Mouse (Mus musculus) olfactory bulb, adult 2 months (tissue): ENCODE results near the gene Rgn. TPM values are rescaled to one million over a fixed set of nuclear protein-coding genes. Genes with fewer than 3 reads are reported as not detected.

Source experiments
- H3K27ac ChIP-seq: fragments of 200-500 bp; 2 replicates; pipeline ENCODE4 v1.5.1; 2012; ENCODE audit warnings: low read depth, low read length; ENCODE audit not compliant: insufficient read depth
- H3K4me1 ChIP-seq: fragments of 200-500 bp; 2 replicates; pipeline ENCODE4 v1.6.1; 2012; ENCODE audit warnings: low read length; ENCODE audit not compliant: control insufficient read depth, insufficient read depth
- H3K4me3 ChIP-seq: fragments of 200-500 bp; 2 replicates; pipeline ENCODE4 v1.5.1; 2012; ENCODE audit warnings: mild to moderate bottlenecking, low read depth, low read length, moderate library complexity; ENCODE audit not compliant: insufficient read depth
- CTCF ChIP-seq: fragments of 200-500 bp; IDR thresholded peaks from 2 replicates; pipeline ENCODE4 v1.5.1; 2012; ENCODE audit warnings: low read depth, mild to moderate bottlenecking, low read length, moderate library complexity; ENCODE audit not compliant: insufficient read depth
- POLR2A ChIP-seq: fragments of 200-500 bp; IDR thresholded peaks from 2 replicates; pipeline ENCODE4 v1.6.1; 2012; ENCODE audit warnings: mild to moderate bottlenecking, low read depth, low read length, moderate library complexity; ENCODE audit not compliant: insufficient read depth
- WGBS: fragments of 180-500 bp; shearing (Covaris S2); methylation state at CpG from one replicate; pipeline ENCODE4 v1.1.7; 2018; 5-methylcytosine and 5-hydroxymethylcytosine counted together
- polyA plus RNA-seq: library from polyadenylated mRNA; stranded (reverse); fragments of >200 nt; gene quantifications from 2 replicates; pipeline ENCODE4 v1.2.4, GENCODE M21; 2012; ENCODE audit warnings: low replicate concordance; ENCODE audit not compliant: missing spikeins, insufficient read depth, insufficient read length

Gene Rgn
- polyA plus RNA-seq, 1 experiment = not detected

GRCm38 (mm10) chrX:20561846-20562245 lies 12.3 kb downstream of the Rgn start:
- Histone ChIP-seq H3K4me3 (no peak overlapping the region), H3K27ac (no peak overlapping the region), H3K4me1 (no peaks in the 10 kb centered on the region)
- WGBS = 38% methylated on average over 1 of the region's 1 CpGs
- no peak for TF ChIP-seq CTCF
- no peak for TF ChIP-seq POLR2A

GRCm38 (mm10) chrX:20563941-20564340 lies 14.4 kb downstream of the Rgn start:
- TF ChIP-seq POLR2A (no peak), CTCF (no peak)
- Histone ChIP-seq H3K4me3 (no peak overlapping the region), H3K27ac (no peak overlapping the region), H3K4me1 (no peaks in the 10 kb centered on the region)
- WGBS = 48% methylated on average over 4 of the region's 4 CpGs

DNA sequence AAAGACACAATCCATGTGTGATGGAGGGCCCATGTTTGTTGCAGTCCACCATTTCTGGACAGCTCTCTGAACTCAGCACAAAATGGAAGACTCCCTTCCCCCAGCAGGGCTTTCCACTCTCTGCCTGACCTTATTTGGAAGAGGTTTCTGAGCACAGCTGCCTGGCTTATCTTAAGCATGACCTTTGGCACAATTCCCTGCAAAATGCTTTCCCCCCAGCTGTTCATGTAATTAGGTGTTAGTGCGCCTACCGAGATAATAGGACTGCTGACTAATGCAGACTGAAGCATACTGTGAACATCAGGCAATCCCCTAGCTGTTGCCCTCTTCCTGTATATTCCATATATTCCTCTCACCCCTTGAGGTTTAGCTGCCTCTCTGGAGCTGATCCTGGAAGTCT lies 21.4 kb downstream of the Rgn start:
- Histone ChIP-seq H3K27ac (no peak overlapping the region), H3K4me3 (no peak overlapping the region), H3K4me1 (0 out of 2 replicates have a peak, but pooled peaks cover 2% of the 10 kb centered on the region)
- no peak for TF ChIP-seq POLR2A
- WGBS = 29% methylated on average over 2 of the region's 2 CpGs

DNA sequence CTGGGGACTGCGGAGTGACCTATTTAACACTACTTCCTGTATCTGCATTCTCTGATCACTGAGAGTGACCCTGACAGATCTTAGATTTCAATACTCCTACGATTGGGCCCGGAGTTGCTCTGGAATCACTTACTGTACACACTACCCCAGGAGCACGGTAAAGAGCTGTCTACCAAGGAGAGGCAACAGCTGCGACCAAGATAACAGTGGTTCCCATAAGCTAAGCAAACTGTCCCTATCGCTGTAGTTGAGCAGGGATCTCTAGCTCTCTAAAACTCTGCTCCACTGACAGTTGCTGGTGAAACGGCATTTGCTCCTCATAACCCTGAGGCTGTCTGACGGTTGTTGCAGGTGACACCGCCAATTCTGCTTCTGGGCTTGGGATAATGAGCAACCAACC lies 23.1 kb downstream of the Rgn start:
- whole genome bisulfite sequencing = 84% methylated on average over 9 of the region's 9 CpGs
- Histone ChIP-seq H3K4me1 (0 out of 2 replicates have a peak, but pooled peaks cover 2% of the 10 kb centered on the region), H3K27ac (no peak overlapping the region), H3K4me3 (no peak overlapping the region)
- TF ChIP-seq POLR2A = no peak
- no peak for TF ChIP-seq CTCF

DNA sequence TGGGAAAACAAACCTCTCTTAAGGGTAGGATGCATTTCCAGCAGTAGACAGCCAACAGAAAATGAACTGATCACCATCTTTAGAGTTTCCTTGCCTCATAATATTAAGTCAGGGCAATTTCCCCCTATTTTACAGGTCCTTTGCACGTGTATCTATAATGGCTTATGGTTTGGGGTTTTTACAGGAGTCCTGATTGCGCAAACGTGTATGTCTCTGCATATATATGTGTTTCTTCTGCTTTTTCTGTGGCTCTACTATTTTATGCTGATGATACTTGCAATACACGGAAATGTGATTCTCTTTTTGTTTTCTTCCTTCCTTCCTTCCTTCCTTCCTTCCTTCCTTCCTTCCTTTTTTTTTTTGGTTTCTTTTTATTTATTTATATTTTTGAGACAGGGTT lies 24.3 kb downstream of the Rgn start:
- WGBS = 85% methylated on average over 4 of the region's 4 CpGs
- Histone ChIP-seq H3K27ac (no peak overlapping the region), H3K4me1 (0 out of 2 replicates have a peak, but pooled peaks cover 2% of the 10 kb centered on the region), H3K4me3 (no peak overlapping the region)
- no peak for TF ChIP-seq POLR2A
- no peak for TF ChIP-seq CTCF

DNA sequence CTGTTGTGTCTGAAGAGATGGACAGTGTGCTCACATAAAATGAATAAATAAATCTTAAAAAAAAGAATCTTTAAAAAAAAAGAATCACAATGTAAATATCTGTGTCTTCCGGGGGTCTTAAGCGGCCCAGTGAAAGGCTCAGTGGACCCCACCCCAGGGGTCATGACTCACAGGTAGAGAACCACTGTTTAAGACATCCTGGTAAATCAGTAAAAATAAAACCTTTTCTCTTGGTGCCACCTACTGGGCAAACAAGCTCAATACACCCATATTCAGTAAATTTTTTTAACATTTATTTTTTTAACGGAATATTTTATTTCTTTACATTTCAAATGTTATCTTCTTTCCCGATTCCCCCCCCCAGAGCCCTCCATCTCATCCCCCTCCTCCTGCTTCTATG lies 38.4 kb downstream of the Rgn start:
- Histone ChIP-seq H3K4me1 (no peaks in the 10 kb centered on the region), H3K4me3 (no peak overlapping the region), H3K27ac (no peak overlapping the region)
- 15% methylated on average over 4 of the region's 4 CpGs for WGBS
- no peak for TF ChIP-seq POLR2A
- no peak for TF ChIP-seq CTCF

DNA sequence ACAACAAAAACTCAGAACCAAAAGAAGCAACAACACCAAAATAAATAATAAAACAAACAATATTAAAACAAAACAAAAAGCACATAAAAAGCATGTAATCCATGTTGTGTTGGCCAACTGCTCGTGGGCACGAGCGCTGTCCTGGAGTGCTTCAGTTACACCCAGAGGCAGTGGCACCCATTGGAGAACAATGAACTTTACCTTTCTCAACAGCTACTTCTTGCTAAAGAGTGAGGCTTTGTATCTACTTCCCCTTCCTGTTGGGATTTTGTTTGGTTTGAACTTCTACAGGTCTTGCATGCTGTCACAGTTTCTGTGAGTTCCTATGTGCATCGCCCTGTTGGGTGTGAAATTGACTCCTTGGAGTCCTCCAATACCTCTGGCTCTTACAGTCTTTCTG lies 58.9 kb downstream of the Rgn start:
- 86% methylated on average over 4 of the region's 4 CpGs for WGBS
- H3K27ac ChIP-seq = no peak overlapping the region

More for the DNA sequence above, 58.9 kb downstream of the Rgn start:
- Histone ChIP-seq H3K4me1 (no peaks in the 10 kb centered on the region), H3K4me3 (no peak overlapping the region)
- TF ChIP-seq POLR2A = no peak
- no peak for TF ChIP-seq CTCF

Other genes with a start within 250 kb of the Rgn start
- not detected in 2 replicates for gene Rp2, start 185.3 kb upstream of the Rgn start, polyA plus RNA-seq
- not detected in 2 replicates for gene Jade3, start 124.1 kb upstream of the Rgn start, polyA plus RNA-seq
- not detected in 2 replicates for gene Rbm10, start 67.7 kb downstream of the Rgn start, polyA plus RNA-seq
- gene Ndufb11, start 67.8 kb downstream of the Rgn start, polyA plus RNA-seq = not detected in 2 replicates
- 422 TPM in 1 of 2 replicates, not detected in the other for gene Uba1, start 108.5 kb downstream of the Rgn start, polyA plus RNA-seq
- 144 and 846 TPM in 2 replicates for gene Cdk16, start 138.2 kb downstream of the Rgn start, polyA plus RNA-seq
- gene Usp11, start 154.1 kb downstream of the Rgn start, polyA plus RNA-seq = not detected in 2 replicates
- gene Araf, start 248.0 kb downstream of the Rgn start, polyA plus RNA-seq = not detected in 2 replicates